Mouse (Mus musculus) liver, adult 2 months (tissue): ENCODE measurements around the gene Pdia4.

ENCODE experiments used
- CTCF ChIP-seq: fragments of 200-500 bp; IDR thresholded peaks from 2 replicates; pipeline ENCODE4 v1.5.1; 2011; ENCODE audit warnings: low read depth, low read length, control low read depth
- POLR2A ChIP-seq: fragments of 200-500 bp; IDR thresholded peaks from 2 replicates; pipeline ENCODE4 v1.6.1; 2011; ENCODE audit warnings: low read length, control low read depth; ENCODE audit not compliant: insufficient read depth; ENCODE audit errors: extremely low read depth

- no peak for TF ChIP-seq CTCF
- TF ChIP-seq POLR2A, result no peak
Measured at GRCm38 (mm10) chr6:47842337-47842736, 29.1 kb upstream of the Pdia4 start.
